Mouse (Mus musculus): ENCODE measurements around the gene Ranbp9. TPM values are rescaled to one million over a fixed set of nuclear protein-coding genes. Genes with fewer than 3 reads are reported as not detected.

Gene Ranbp9
- polyA plus RNA-seq, 1 experiment from 2014 or later: 15.4 TPM

DNA sequence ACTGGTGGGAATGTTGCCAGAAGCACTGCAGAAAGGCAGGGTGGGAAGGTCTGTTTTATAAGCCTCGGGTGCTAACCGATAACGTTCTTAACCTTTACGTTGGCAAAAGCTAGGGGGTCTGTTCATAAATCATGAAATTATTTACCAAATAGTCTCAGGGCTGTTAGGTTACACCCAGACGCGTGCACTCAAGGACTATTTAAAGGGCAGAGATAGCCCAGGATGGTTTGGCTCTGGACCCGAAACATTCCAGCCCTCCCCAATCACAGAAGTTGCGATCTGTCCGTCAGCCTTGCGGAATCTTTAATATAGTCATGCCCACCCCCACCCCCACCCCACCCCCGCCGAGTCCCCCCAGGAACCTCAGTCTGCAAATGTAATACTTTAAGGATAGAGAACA lies 126.7 kb downstream of the Ranbp9 start:
- Histone ChIP-seq H3K4me3 (ENCODE audit: low read depth, low read length) (no peak overlapping the region), H3K27me3 (replicated peaks; ENCODE audit: control insufficient read depth, insufficient read depth, low read length) (no peaks in the 10 kb centered on the region), H3K9me3 (replicated peaks; ENCODE audit: control insufficient read depth, low read length) (no peaks in the 10 kb centered on the region), H3K36me3 (ENCODE audit: control insufficient read depth, insufficient read depth, low read length) (no peaks in the 10 kb centered on the region), H3K9ac (ENCODE audit: low read length) (no peak overlapping the region), H3K4me1 (ENCODE audit: control insufficient read depth, insufficient read depth, low read length) (no peaks in the 10 kb centered on the region), H3K4me2 (ENCODE audit: low read length) (no peak overlapping the region), H3K27ac (ENCODE audit: low read depth, low read length) (no peak overlapping the region)
- no peak for ATAC-seq
- no peak for DNase-seq (ENCODE audit: low spot score)
- 87% methylated on average over 12 of the region's 12 CpGs for WGBS

- H3K27ac ChIP-seq (ENCODE audit: low read depth, low read length): no peak overlapping the region
- H3K4me2 ChIP-seq (ENCODE audit: low read length): no peak overlapping the region
- WGBS: 63% methylated on average over 4 of the region's 4 CpGs
- H3K9ac ChIP-seq (ENCODE audit: low read length): no peak overlapping the region
- ATAC-seq (no peak), DNase-seq (ENCODE audit: low spot score) (no peak)
- no peaks in the 10 kb centered on the region for H3K9me3 ChIP-seq (replicated peaks; ENCODE audit: control insufficient read depth, low read length)
- no peaks in the 10 kb centered on the region for H3K27me3 ChIP-seq (replicated peaks; ENCODE audit: control insufficient read depth, insufficient read depth, low read length)
- H3K36me3 ChIP-seq (ENCODE audit: control insufficient read depth, insufficient read depth, low read length): no peaks in the 10 kb centered on the region
- no peak overlapping the region for H3K4me3 ChIP-seq (ENCODE audit: low read depth, low read length)
- H3K4me1 ChIP-seq (ENCODE audit: control insufficient read depth, insufficient read depth, low read length): no peaks in the 10 kb centered on the region
Measured at GRCm38 (mm10) chr13:43353356-43353755, 127.7 kb downstream of the Ranbp9 start.

Other genes with a start within 250 kb of the Ranbp9 start
- 2.4 and 2.7 TPM in 2 replicates for gene Gfod1, start 177.1 kb downstream of the Ranbp9 start, polyA plus RNA-seq (2014; fragmentation: Nextera tagmentation; extraction: Ambion mirVana)
- 34.2 and 35.9 TPM in 2 replicates for gene Sirt5, start 115.8 kb downstream of the Ranbp9 start, polyA plus RNA-seq (2014; fragmentation: Nextera tagmentation; extraction: Ambion mirVana)
- 175 and 196 TPM in 2 replicates for gene Nol7, start 82.9 kb downstream of the Ranbp9 start, polyA plus RNA-seq (2014; fragmentation: Nextera tagmentation; extraction: Ambion mirVana)
- gene Mcur1, start 78.9 kb upstream of the Ranbp9 start, polyA plus RNA-seq (2014; fragmentation: Nextera tagmentation; extraction: Ambion mirVana): 7.2 and 7.6 TPM in 2 replicates
- gene Rnf182, start 134.4 kb upstream of the Ranbp9 start, polyA plus RNA-seq (2014; fragmentation: Nextera tagmentation; extraction: Ambion mirVana): 35.0 and 46.6 TPM in 2 replicates

Data from forebrain, embryonic 14.5 days (tissue).